Mouse (Mus musculus) gastrocnemius, postnatal 14 days (tissue): Measurements from ENCODE around the gene Spry1. TPM values are rescaled to one million over a fixed set of nuclear protein-coding genes. Genes with fewer than 3 reads are reported as not detected.
A peak's percentile ranks its signal among the peaks of the same experiment; 100 is the strongest.

Experiments
- DNase-seq: peaks from one replicate; pipeline ENCODE4 v3.0.0; 2021; ENCODE audit warnings: mixed read lengths
- intact Hi-C: fragments of 180-260 bp; cut with DNase I; formaldehyde crosslinking; loops from one replicate; pipeline ENCODE4 v1.15.1; 2025; ENCODE audit warnings: low total_unique reads
- total RNA-seq, 2 experiments: library from RNA; stranded (reverse); gene quantifications; 2 replicates each; pipeline ENCODE4 v1.2.3; 2021

The Spry1 gene
- total RNA-seq, 2 experiments from 2014 or later: 33.1 to 39.9 TPM

GRCm38 (mm10) chr3:37659621-37660020, 19.9 kb downstream of the Spry1 start:
- no peak for DNase-seq
- intact Hi-C loops: no loop called here

- intact Hi-C loops: no loop called here
These were observed 26.8 kb downstream of the Spry1 start for GRCm38 (mm10) chr3:37666291-37667118.

GRCm38 (mm10) chr3:37667119-37667467, 27.3 kb downstream of the Spry1 start:
- intact Hi-C loops: no loop called here
- no peak for DNase-seq

More at GRCm38 (mm10) chr3:37666291-37667118, 26.8 kb downstream of the Spry1 start:
- peak; percentile 59 for DNase-seq

GRCm38 (mm10) chr3:37667736-37668135, 28.0 kb downstream of the Spry1 start:
- intact Hi-C loops: no loop called here
- no peak for DNase-seq

- intact Hi-C loops: no loop called here
- no peak for DNase-seq
These were observed 28.9 kb downstream of the Spry1 start for GRCm38 (mm10) chr3:37668652-37669051.

- intact Hi-C loops: no loop called here
- DNase-seq: no peak
These were observed 29.4 kb downstream of the Spry1 start for GRCm38 (mm10) chr3:37669100-37669499.

GRCm38 (mm10) chr3:37672266-37673040, 32.7 kb downstream of the Spry1 start:
- intact Hi-C loops: no loop called here

GRCm38 (mm10) chr3:37673513-37674261, 33.9 kb downstream of the Spry1 start:
- DNase-seq: no peak
- intact Hi-C loops: no loop called here

More at GRCm38 (mm10) chr3:37672266-37673040, 32.7 kb downstream of the Spry1 start:
- DNase-seq: no peak

- intact Hi-C loops: no loop called here
- DNase-seq: no peak
These were observed 35.3 kb downstream of the Spry1 start for GRCm38 (mm10) chr3:37675056-37675525.

GRCm38 (mm10) chr3:37676291-37676690, 36.5 kb downstream of the Spry1 start:
- no peak for DNase-seq
- intact Hi-C loops: no loop called here

- intact Hi-C loops: no loop called here
- no peak for DNase-seq
These were observed 46.5 kb downstream of the Spry1 start for GRCm38 (mm10) chr3:37686219-37686618.

GRCm38 (mm10) chr3:37686751-37687150, 47.0 kb downstream of the Spry1 start:
- intact Hi-C loops: no loop called here

GRCm38 (mm10) chr3:37687158-37687980, 47.6 kb downstream of the Spry1 start:
- intact Hi-C loops: no loop called here
- peak; percentile 57 for DNase-seq

More at GRCm38 (mm10) chr3:37686751-37687150, 47.0 kb downstream of the Spry1 start:
- DNase-seq: no peak

- intact Hi-C loops: no loop called here
- no peak for DNase-seq
These were observed 53.2 kb downstream of the Spry1 start for GRCm38 (mm10) chr3:37692945-37693344.

- DNase-seq: no peak
- intact Hi-C loops: no loop called here
These were observed 53.8 kb downstream of the Spry1 start for GRCm38 (mm10) chr3:37693552-37693951.
